Mouse (Mus musculus) myocyte (in vitro differentiated cells): Measurements from ENCODE around the gene Mip. TPM values are rescaled to one million over a fixed set of nuclear protein-coding genes. Genes with fewer than 3 reads are reported as not detected.

Experiments used
- H3K27me3 ChIP-seq: one replicate; pipeline ENCODE4 v1.6.1; 2011; ENCODE audit not compliant: control insufficient read depth, insufficient read depth, insufficient read length
- H3K36me3 ChIP-seq: one replicate; pipeline ENCODE4 v1.6.1; 2011; ENCODE audit not compliant: control insufficient read depth, insufficient read depth
- H3K4me2 ChIP-seq: one replicate; pipeline ENCODE4 v1.6.1; 2011; ENCODE audit warnings: low read depth, control low read depth
- H3K4me3 ChIP-seq: one replicate; pipeline ENCODE4 v1.5.1; 2011; ENCODE audit warnings: mild to moderate bottlenecking, control low read depth, moderate library complexity
- H3K79me2 ChIP-seq: one replicate; pipeline ENCODE4 v1.6.1; 2011; ENCODE audit not compliant: control insufficient read depth, insufficient read depth
- H3ac ChIP-seq: one replicate; pipeline ENCODE4 v1.6.1; 2011; ENCODE audit not compliant: control insufficient read depth, insufficient read length
- CEBPB ChIP-seq: IDR thresholded peaks from 2 replicates; pipeline ENCODE4 v1.6.1; 2011; ENCODE audit warnings: mild to moderate bottlenecking, moderate library complexity; ENCODE audit not compliant: poor library complexity, insufficient read depth, severe bottlenecking
- E2F4 ChIP-seq: IDR thresholded peaks from one replicate; pipeline ENCODE4 v1.6.1; 2011; ENCODE audit warnings: mild to moderate bottlenecking, control low read depth, moderate library complexity; ENCODE audit not compliant: insufficient read depth
- MAX ChIP-seq: IDR thresholded peaks from one replicate; pipeline ENCODE4 v1.6.1; 2011; ENCODE audit warnings: low read depth, mild to moderate bottlenecking, control low read depth
- MYOD1 ChIP-seq, 3 experiments: IDR thresholded peaks; one replicate each; pipeline ENCODE4 v1.6.1; 2011; ENCODE audit warnings: control low read depth in 2 of 3, low read depth in 2 of 3, mild to moderate bottlenecking in 2 of 3, moderate library complexity in 1 of 3; ENCODE audit not compliant: insufficient read length in 2 of 3, control insufficient read depth in 1 of 3
- MYOG ChIP-seq, 3 experiments: IDR thresholded peaks; one replicate each; pipeline ENCODE4 v1.6.1; 2011; ENCODE audit warnings: control low read depth in 2 of 3, low read depth in 2 of 3, mild to moderate bottlenecking in 2 of 3; ENCODE audit not compliant: insufficient read length in 2 of 3, control insufficient read depth in 1 of 3, insufficient read depth in 1 of 3
- POLR2A ChIP-seq: IDR thresholded peaks from one replicate; pipeline ENCODE4 v1.6.1; 2011; ENCODE audit warnings: low read depth, mild to moderate bottlenecking, control low read depth, moderate library complexity; ENCODE audit not compliant: insufficient read length
- POLR2AphosphoS2 ChIP-seq: IDR thresholded peaks from one replicate; pipeline ENCODE4 v1.6.1; 2011; ENCODE audit warnings: low read depth, control low read depth; ENCODE audit not compliant: insufficient read length
- REST ChIP-seq: IDR thresholded peaks from one replicate; pipeline ENCODE4 v1.6.1; 2011; ENCODE audit warnings: mild to moderate bottlenecking, control low read depth, moderate library complexity; ENCODE audit not compliant: insufficient read depth, insufficient read length
- SRF ChIP-seq: IDR thresholded peaks from one replicate; pipeline ENCODE4 v1.6.1; 2011; ENCODE audit warnings: low read depth; ENCODE audit not compliant: control insufficient read depth, insufficient read length
- TCF12 ChIP-seq: IDR thresholded peaks from one replicate; pipeline ENCODE4 v1.6.1; 2011; ENCODE audit warnings: mild to moderate bottlenecking, control low read depth; ENCODE audit not compliant: poor library complexity, insufficient read depth, severe bottlenecking
- TCF3 ChIP-seq: IDR thresholded peaks from one replicate; pipeline ENCODE4 v1.6.1; 2011; ENCODE audit warnings: low read depth, control low read depth; ENCODE audit not compliant: insufficient read length
- USF1 ChIP-seq: IDR thresholded peaks from one replicate; pipeline ENCODE4 v1.6.1; 2011; ENCODE audit warnings: low read depth, mild to moderate bottlenecking, control low read depth, moderate library complexity
- polyA plus RNA-seq: library from polyadenylated mRNA; unstranded; fragments of >200 nt; fragmentation: generic; extraction: Trizol; gene quantifications from one replicate; pipeline ENCODE4 v1.2.1, GENCODE M21; 2012; ENCODE audit warnings: missing spikeins

Gene Mip
- polyA plus RNA-seq, 1 experiment, result not detected

DNA sequence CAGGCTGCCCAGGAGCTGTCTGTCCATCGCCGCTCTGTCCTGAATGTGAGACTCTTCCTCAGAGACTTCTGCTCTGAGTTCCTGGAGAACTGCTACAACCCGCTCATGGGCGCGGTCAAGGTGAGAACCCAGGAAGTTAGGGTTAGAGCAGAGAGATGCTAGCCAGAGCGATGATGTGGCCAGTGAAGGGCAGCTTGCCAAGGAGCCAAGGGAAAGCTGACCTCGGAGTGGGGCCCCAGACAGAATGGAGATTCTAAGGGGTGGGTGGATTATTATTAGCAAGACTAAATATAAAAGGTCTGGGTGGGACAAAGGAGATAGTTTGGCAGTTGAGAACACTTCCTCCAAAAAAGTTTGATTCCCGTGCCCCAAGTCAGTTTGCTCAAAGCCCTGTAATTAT, 17.6 kb downstream of the Mip start:
- no peaks in the 10 kb centered on the region for H3K27me3 ChIP-seq
- H3K36me3 ChIP-seq, result peaks cover 6% of the 10 kb centered on the region

DNA sequence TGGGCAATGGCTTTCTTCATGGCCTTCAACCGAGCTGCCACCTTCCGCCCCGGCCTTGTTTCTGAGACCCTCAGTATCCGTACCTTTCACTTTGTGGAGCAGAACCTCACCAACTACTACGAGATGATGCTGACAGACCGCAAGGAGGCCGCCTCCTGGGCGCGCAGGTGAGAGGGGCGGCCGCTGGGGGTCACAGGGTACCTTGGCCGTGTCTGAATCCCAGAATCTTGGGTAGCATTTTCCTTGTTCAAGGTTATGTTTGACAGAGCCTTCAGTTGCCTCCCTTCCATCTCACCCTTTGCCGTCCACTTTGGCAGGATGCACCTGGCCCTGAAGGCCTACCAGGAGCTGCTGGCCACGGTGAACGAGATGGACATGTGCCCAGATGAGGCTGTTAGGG, 18.5 kb downstream of the Mip start:
- TF ChIP-seq MYOD1 (IDR thresholded peaks at IDR 0.05; ENCODE audit: control insufficient read depth in 1 of 3, insufficient read length in 2 of 3, low read depth in 2 of 3) (no peak), CEBPB (no peak), POLR2A (no peak), REST (no peak), TCF3 (no peak), E2F4 (no peak), MYOG (IDR thresholded peaks at IDR 0.05; ENCODE audit: control insufficient read depth in 1 of 3, insufficient read depth in 1 of 3, insufficient read length in 2 of 3, low read depth in 2 of 3) (no peak), MAX (no peak), POLR2AphosphoS2 (no peak), SRF (no peak)
- Histone ChIP-seq H3K4me2 (no peak overlapping the region), H3ac (no peak overlapping the region), H3K27me3 (no peaks in the 10 kb centered on the region), H3K79me2 (no peaks in the 10 kb centered on the region), H3K4me3 (no peak overlapping the region), H3K36me3 (peaks cover 6% of the 10 kb centered on the region)

More for the DNA sequence above, 17.6 kb downstream of the Mip start:
- H3K4me2 ChIP-seq, result no peak overlapping the region
- no peak overlapping the region for H3ac ChIP-seq
- no peak overlapping the region for H3K4me3 ChIP-seq
- no peak for TF ChIP-seq MYOD1 (IDR thresholded peaks at IDR 0.05; ENCODE audit: control insufficient read depth in 1 of 3, insufficient read length in 2 of 3, low read depth in 2 of 3)
- TF ChIP-seq POLR2AphosphoS2, result no peak
- H3K79me2 ChIP-seq, result no peaks in the 10 kb centered on the region

DNA sequence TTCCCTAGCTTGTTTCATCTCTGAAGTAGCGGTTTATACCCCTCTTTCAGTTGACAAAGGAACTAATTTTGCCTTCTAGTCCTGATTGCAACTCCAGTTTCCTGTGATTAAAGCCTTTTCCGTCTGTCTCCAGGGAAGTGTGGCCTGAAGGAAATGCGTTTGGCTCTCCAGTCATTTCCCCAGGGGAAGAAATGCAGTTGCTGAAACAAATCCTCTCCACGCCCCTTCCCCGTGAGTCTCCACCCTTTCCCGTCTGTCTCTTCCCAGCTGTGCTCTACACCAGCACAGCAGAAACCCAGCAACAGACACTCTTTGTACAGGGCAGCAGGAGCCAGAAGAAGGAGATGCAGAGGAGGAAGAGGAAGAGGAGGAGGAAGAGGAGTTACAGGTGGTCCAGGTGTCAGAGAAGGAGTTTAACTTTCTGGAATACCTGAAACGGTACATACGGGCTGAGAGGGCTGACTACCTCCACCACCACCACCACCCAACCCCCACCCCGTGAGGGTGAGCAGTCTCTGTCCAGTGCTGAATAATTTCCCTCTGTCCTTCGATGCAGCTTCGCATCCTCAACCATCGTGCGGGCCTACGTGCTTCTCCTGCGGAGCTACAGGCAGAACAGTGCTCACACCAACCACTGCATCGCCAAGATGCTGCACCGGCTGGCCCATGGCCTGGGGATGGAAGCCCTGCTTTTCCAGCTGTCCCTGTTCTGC, 21.5 kb downstream of the Mip start:
- Histone ChIP-seq H3K4me3 (no peak overlapping the region), H3K36me3 (no peaks in the 10 kb centered on the region), H3K4me2 (no peak overlapping the region), H3K27me3 (no peaks in the 10 kb centered on the region), H3ac (no peak overlapping the region), H3K79me2 (no peaks in the 10 kb centered on the region)
- TF ChIP-seq MAX (no peak), REST (peak; percentile 45), POLR2AphosphoS2 (no peak), POLR2A (no peak), CEBPB (no peak)

DNA sequence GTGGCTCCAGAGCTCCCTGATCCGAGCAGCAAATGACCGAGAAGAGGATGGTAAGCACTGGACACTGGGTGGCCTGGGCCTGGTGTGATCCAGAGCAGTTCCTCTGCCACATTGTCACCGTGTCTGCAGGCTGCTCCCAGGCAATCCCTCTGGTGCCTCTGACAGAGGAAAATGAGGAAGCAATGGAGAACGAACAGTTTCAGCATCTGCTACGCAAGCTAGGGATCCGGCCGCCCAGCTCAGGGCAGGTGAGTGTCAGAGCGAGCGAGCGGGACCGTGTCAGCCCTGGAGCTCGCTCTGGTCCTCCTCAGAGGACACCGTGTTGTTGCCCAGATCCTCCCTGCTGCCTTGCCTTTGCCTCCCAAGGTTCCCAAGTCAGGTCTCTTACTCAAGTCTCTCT, 24.9 kb downstream of the Mip start:
- H3ac ChIP-seq, result no peak overlapping the region
- H3K36me3 ChIP-seq, result no peaks in the 10 kb centered on the region
- TF ChIP-seq POLR2A (no peak), USF1 (no peak), REST (no peak), MYOG (IDR thresholded peaks at IDR 0.05; ENCODE audit: control insufficient read depth in 1 of 3, insufficient read depth in 1 of 3, insufficient read length in 2 of 3, low read depth in 2 of 3) (no peak), SRF (no peak), TCF12 (no peak), E2F4 (no peak), TCF3 (no peak), POLR2AphosphoS2 (no peak), MYOD1 (IDR thresholded peaks at IDR 0.05; ENCODE audit: control insufficient read depth in 1 of 3, insufficient read length in 2 of 3, low read depth in 2 of 3) (no peak), CEBPB (no peak), MAX (no peak)

DNA sequence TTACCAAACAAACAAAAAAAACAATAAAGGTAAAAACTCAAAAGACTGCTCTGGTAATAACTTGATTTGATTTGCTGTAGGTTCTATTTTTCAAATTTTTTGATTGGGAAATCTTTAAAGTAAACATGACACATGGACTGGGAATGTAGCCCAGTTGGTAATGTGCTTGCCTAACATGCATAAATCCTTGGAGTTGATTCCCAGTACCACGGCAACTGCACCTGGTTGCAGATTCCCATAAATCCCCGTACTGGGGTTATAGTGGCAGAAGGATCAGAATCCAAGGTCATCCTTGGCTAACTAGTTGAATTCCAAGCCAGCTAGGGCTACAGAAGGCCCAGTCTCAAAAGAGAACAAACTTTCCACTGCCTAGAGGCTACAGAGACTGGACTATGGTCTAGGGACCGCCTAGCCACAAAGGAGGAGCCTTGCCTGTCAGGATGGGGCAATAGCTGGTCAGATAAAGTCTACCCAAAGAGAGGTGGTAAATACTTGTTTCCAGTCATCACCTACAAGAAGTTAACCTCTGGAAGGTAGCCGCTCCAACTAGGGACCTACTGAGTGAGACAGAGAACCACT, 28.1 kb downstream of the Mip start, which contains the start of gene Apon:
Gene Apon (plus strand): TSS at position 420 of the 579 bp plus-strand sequence.
- no peak within 1 kb of the TSS for H3ac ChIP-seq
- no peaks in the 10 kb centered on the region for H3K79me2 ChIP-seq
- no peak within 1 kb of the TSS for H3K4me3 ChIP-seq
- no peaks in the 10 kb centered on the region for H3K27me3 ChIP-seq
- no peak within 1 kb of the TSS for H3K4me2 ChIP-seq
- no peaks in the 10 kb centered on the region for H3K36me3 ChIP-seq
- TF ChIP-seq POLR2A (no peak), CEBPB (0 out of 2 replicates have a peak, but pooled peaks have one; percentile 31), MYOG (IDR thresholded peaks at IDR 0.05; ENCODE audit: control insufficient read depth in 1 of 3, insufficient read depth in 1 of 3, insufficient read length in 2 of 3, low read depth in 2 of 3) (no peak)

More for the DNA sequence above, 24.9 kb downstream of the Mip start:
- H3K27me3 ChIP-seq, result no peaks in the 10 kb centered on the region
- no peak overlapping the region for H3K4me3 ChIP-seq
- no peaks in the 10 kb centered on the region for H3K79me2 ChIP-seq
- H3K4me2 ChIP-seq, result no peak overlapping the region
